Mouse (Mus musculus): ENCODE results near the gene Fgd5. TPM values are rescaled to one million over a fixed set of nuclear protein-coding genes. Genes with fewer than 3 reads are reported as not detected.

The Fgd5 gene
- polyA plus RNA-seq (2015; fragmentation: Nextera tagmentation; extraction: Ambion mirVana) = 10.0 and 12.3 TPM in 2 replicates

GRCm38 (mm10) chr6:91978371-91979300 is at the start of gene Fgd5:
TSS of gene Fgd5 (plus strand) at chr6:91978878.

GRCm38 (mm10) chr6:92091130-92091591 is 112.5 kb downstream of the Fgd5 start, which contains the start of gene Nr2c2:
TSS of gene Nr2c2 (plus strand) at chr6:92091390.

Other genes with a start within 250 kb of the Fgd5 start
- 7.5 and 8.5 TPM in 2 replicates for gene Grip2, start 151.6 kb upstream of the Fgd5 start, polyA plus RNA-seq (2015; fragmentation: Nextera tagmentation; extraction: Ambion mirVana)
- gene Ccdc174, start 100.8 kb upstream of the Fgd5 start, polyA plus RNA-seq (2015; fragmentation: Nextera tagmentation; extraction: Ambion mirVana) = 35.4 and 38.1 TPM in 2 replicates
- 0.39 and 0.74 TPM in 2 replicates for gene 4930590J08Rik, start 76.1 kb upstream of the Fgd5 start, polyA plus RNA-seq (2015; fragmentation: Nextera tagmentation; extraction: Ambion mirVana)
- gene Nr2c2, start 112.5 kb downstream of the Fgd5 start, polyA plus RNA-seq (2015; fragmentation: Nextera tagmentation; extraction: Ambion mirVana) = 30.3 and 34.2 TPM in 2 replicates
- 77.7 and 80.6 TPM in 2 replicates for gene Mrps25, start 205.2 kb downstream of the Fgd5 start, polyA plus RNA-seq (2015; fragmentation: Nextera tagmentation; extraction: Ambion mirVana)
- gene Rbsn, start 236.0 kb downstream of the Fgd5 start, polyA plus RNA-seq (2015; fragmentation: Nextera tagmentation; extraction: Ambion mirVana) = 28.2 and 31.8 TPM in 2 replicates